Mouse (Mus musculus) neural tube, embryonic 11.5 days (tissue): ENCODE results near the gene Mks1. TPM values are rescaled to one million over a fixed set of nuclear protein-coding genes. Genes with fewer than 3 reads are reported as not detected.

ENCODE experiments used
- ATAC-seq: fragments of 200-750 bp; cut with Nextera tagmentation; 2 replicates; pipeline ENCODE4 v1.8.0; 2017; ENCODE audit warnings: moderate number of reproducible peaks, mild to moderate bottlenecking, moderate TSS enrichment, moderate library complexity; ENCODE audit not compliant: insufficient read depth, low FRiP score, low TSS enrichment
- DNase-seq: peaks from one replicate; pipeline ENCODE4 v3.0.0-alpha.2; 2015; ENCODE audit warnings: low spot score
- H3K27ac ChIP-seq: fragments of 300-500 bp; sonication (generic); 2 replicates; pipeline ENCODE4 v1.5.1; 2014; ENCODE audit warnings: low read depth, mild to moderate bottlenecking, low read length
- H3K27me3 ChIP-seq: fragments of 300-500 bp; sonication (generic); 2 replicates; pipeline ENCODE4 v1.6.1; 2014; ENCODE audit warnings: mild to moderate bottlenecking, low read length, mixed read lengths; ENCODE audit not compliant: control insufficient read depth, insufficient read depth
- H3K36me3 ChIP-seq: fragments of 300-500 bp; sonication (generic); 2 replicates; pipeline ENCODE4 v1.6.1; 2014; ENCODE audit warnings: mild to moderate bottlenecking, low read length, moderate library complexity, mixed read lengths; ENCODE audit not compliant: control insufficient read depth, insufficient read depth
- H3K4me1 ChIP-seq: fragments of 300-500 bp; sonication (generic); 2 replicates; pipeline ENCODE4 v1.6.1; 2014; ENCODE audit warnings: low read length, mixed read lengths; ENCODE audit not compliant: control insufficient read depth, insufficient read depth
- H3K4me2 ChIP-seq: fragments of 300-500 bp; sonication (generic); 2 replicates; pipeline ENCODE4 v1.6.1; 2014; ENCODE audit warnings: low read depth, mild to moderate bottlenecking, moderate library complexity
- H3K4me3 ChIP-seq: fragments of 300-500 bp; sonication (generic); 2 replicates; pipeline ENCODE4 v1.5.1; 2014; ENCODE audit warnings: low read depth, low read length
- H3K9ac ChIP-seq: fragments of 300-500 bp; sonication (generic); 2 replicates; pipeline ENCODE4 v1.6.1; 2014; ENCODE audit warnings: mild to moderate bottlenecking, low read length
- H3K9me3 ChIP-seq: fragments of 300-500 bp; sonication (generic); 2 replicates; pipeline ENCODE4 v1.6.1; 2016; ENCODE audit warnings: low read length; ENCODE audit not compliant: control insufficient read depth
- WGBS: fragments of 180-500 bp; shearing (Covaris S2); extraction: QIAGEN DNeasy Blood & Tissue Kit; methylation state at CpG from one replicate; pipeline ENCODE4 v1.1.7; 2014; 5-methylcytosine and 5-hydroxymethylcytosine counted together
- polyA plus RNA-seq: library from polyadenylated mRNA; unstranded; fragments of >200 nt; fragmentation: Nextera tagmentation; extraction: Ambion mirVana; gene quantifications from 2 replicates; pipeline ENCODE4 v1.2.1, GENCODE M21; 2014

The Mks1 gene
- 11.6 and 12.2 TPM in 2 replicates for polyA plus RNA-seq

DNA sequence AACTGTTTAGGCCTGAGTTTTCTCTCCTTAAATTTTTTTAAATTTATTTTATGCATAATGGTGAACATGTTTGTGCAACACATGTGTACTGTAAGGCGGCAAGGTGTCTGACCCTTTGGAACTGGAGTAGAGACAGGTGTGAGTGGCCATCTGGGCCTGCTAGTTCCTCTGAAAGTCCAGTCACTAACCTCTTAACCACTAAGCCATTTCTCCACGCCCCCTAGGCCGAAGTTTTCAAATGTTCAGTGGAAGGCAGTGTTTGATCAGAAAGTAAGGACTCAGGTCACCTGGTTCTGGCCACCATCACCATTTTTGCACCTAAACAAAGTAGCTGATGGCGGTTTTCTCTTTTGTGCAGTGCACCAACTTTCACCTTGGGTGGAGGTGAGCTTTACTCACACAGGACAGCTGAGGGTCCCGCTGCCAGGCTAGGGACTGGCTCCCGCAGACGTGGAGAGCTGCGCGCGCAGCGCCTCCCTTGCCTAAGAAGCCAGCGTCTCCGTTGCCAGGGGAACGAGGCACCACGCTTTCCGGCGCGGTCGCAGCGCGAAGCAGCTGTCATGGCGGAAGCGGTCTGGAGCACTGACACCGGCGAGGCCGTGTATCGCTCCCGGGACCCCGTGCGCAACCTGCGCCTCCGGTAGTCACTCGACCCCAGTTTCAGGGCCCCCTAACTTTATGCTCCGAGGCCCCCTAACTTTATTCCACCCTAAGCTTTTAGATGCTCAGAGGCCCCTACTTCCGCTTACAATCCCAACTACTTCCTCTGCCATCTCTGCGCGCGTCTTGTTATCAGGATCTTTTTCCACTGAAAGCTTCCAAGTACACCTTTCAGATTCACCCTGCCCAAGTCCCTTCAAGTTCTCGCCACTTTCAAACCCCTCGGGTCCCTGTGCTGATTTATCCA, at the start of gene Mks1:
Gene Mks1 (plus strand): TSS at position 526 of the 907 bp plus-strand sequence.
- peak within 1 kb of the TSS; percentile 58 for H3K4me3 ChIP-seq
- H3K9me3 ChIP-seq = no peaks in the 10 kb centered on the region
- ATAC-seq = peak; percentile 60
- H3K4me2 ChIP-seq = peak within 1 kb of the TSS; percentile 76
- peak within 1 kb of the TSS; percentile 69 for H3K9ac ChIP-seq
- 6% methylated on average over 40 of the region's 40 CpGs for WGBS
- peaks cover 4% of the 10 kb centered on the region for H3K4me1 ChIP-seq
- H3K27ac ChIP-seq = no peak within 1 kb of the TSS
- H3K36me3 ChIP-seq = no peaks in the 10 kb centered on the region
- no peaks in the 10 kb centered on the region for H3K27me3 ChIP-seq
- DNase-seq = peak; percentile 97

DNA sequence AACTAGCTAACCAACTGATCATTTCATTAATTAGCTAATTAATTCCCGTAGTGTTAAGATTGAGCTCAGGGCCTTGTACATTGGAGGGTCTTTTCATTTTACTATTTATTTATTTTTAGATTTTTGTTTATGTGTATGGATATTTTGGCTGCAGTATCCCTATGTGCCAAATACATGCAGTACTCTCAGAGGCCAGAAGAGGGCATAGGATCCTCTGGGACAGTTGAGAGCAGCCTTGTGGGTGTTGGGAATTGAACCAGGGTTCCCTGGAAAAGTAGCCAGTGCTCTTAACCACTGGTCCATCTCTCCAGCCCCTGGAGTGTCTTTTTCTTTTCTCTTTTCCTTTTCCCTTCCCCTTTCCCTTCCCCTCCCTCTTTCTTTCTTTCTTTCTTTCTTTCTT, 47.6 kb upstream of the Mks1 start:
- Histone ChIP-seq H3K4me1 (no peaks in the 10 kb centered on the region), H3K27ac (no peak overlapping the region), H3K36me3 (no peaks in the 10 kb centered on the region), H3K4me3 (no peak overlapping the region), H3K9ac (no peak overlapping the region), H3K9me3 (no peaks in the 10 kb centered on the region), H3K27me3 (no peaks in the 10 kb centered on the region), H3K4me2 (no peak overlapping the region)
- ATAC-seq (no peak), DNase-seq (no peak)
- WGBS = 68% methylated on average over 1 of the region's 1 CpGs

DNA sequence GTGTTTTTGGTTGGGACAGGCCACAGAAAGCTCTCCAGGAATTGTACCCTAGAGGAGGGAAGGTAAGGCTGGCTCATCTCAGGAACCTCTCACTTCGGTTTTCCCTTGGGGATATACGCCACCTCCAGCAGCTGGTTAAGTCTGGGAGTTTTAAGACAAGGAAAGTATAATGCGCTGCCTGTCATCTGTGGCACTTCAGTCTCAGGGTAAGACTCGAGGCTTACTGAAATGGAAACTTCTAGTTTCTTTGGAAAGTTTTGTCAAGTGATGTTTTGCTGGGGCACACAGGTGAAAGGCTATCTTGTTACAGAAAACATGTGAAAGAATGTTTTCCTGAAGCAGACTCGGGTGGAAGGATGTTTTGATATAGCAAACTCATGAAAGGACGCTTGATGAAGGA, 45.6 kb upstream of the Mks1 start:
- DNase-seq = no peak
- WGBS = 86% methylated on average over 6 of the region's 6 CpGs
- no peak overlapping the region for H3K4me2 ChIP-seq

DNA sequence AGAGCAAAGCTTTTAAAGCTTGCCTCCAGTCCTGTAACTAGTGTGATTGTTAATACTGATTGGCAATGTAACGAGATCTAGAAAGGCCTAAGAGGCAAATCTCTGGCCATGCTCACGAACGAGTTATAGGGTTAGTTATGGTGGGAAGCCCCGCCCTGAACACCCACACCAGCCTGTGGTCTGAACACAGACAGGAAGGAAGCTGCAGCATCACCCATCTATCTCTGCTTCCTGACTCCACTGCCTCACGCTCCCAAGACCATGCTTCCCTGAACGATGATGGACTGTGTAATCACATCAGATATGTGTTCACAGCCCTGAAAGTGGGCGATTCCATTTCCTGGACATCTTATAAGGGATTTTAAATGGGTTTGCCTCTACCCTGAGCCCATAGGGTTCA, 44.8 kb upstream of the Mks1 start:
- no peak for DNase-seq
- WGBS = 87% methylated on average over 7 of the region's 7 CpGs
- Histone ChIP-seq H3K4me3 (no peak overlapping the region), H3K9me3 (no peaks in the 10 kb centered on the region), H3K9ac (no peak overlapping the region), H3K4me2 (no peak overlapping the region), H3K27ac (no peak overlapping the region), H3K36me3 (no peaks in the 10 kb centered on the region), H3K4me1 (no peaks in the 10 kb centered on the region), H3K27me3 (no peaks in the 10 kb centered on the region)
- ATAC-seq = no peak

More for the DNA sequence above, 45.6 kb upstream of the Mks1 start:
- Histone ChIP-seq H3K9ac (no peak overlapping the region), H3K4me3 (no peak overlapping the region), H3K27me3 (no peaks in the 10 kb centered on the region), H3K36me3 (no peaks in the 10 kb centered on the region), H3K4me1 (no peaks in the 10 kb centered on the region), H3K27ac (no peak overlapping the region), H3K9me3 (no peaks in the 10 kb centered on the region)
- ATAC-seq = no peak

DNA sequence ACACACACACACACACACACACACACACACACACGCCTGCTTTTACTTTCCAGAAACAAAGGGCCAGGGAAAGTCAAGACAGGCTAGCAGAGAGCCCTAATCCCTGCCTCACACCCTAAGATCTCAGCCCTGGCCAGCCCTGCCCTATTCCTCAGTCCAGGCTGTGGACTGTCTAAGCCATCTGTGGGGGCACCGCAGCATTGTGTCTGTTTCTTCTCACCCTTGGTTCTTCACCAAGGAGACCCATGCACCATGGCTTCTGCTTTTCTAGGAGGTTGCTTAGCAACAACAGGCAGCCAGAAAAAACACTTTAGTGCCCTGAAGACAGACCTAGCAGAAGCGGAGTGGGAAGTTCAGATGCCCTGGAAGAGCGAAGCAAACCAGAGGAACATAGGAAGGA, 41.6 kb upstream of the Mks1 start:
- Histone ChIP-seq H3K36me3 (no peaks in the 10 kb centered on the region), H3K9ac (no peak overlapping the region), H3K27ac (no peak overlapping the region), H3K27me3 (no peaks in the 10 kb centered on the region), H3K9me3 (no peaks in the 10 kb centered on the region), H3K4me3 (no peak overlapping the region), H3K4me2 (no peak overlapping the region), H3K4me1 (no peaks in the 10 kb centered on the region)
- DNase-seq (no peak), ATAC-seq (no peak)
- 52% methylated on average over 3 of the region's 4 CpGs for WGBS

DNA sequence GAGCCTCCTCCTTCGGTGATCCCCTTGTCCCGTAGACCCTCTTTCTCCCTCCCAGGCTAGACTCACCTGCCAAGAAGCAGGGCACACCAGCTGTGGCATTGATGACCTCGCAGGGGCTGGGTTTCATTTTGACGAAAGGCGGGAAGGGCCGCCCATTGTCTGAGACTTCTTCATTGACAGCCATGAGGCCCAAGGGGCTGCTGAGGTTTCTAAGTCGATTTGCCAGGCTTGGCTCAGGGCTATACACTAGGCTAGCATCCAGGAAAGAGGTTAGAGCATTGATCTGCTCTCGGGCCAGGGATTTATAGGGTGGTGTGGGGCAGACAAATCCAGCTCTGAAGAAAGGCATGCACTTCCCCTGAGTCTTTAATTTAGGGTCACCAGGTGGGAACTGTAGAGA, 38.2 kb upstream of the Mks1 start:
- H3K27ac ChIP-seq = no peak overlapping the region

DNA sequence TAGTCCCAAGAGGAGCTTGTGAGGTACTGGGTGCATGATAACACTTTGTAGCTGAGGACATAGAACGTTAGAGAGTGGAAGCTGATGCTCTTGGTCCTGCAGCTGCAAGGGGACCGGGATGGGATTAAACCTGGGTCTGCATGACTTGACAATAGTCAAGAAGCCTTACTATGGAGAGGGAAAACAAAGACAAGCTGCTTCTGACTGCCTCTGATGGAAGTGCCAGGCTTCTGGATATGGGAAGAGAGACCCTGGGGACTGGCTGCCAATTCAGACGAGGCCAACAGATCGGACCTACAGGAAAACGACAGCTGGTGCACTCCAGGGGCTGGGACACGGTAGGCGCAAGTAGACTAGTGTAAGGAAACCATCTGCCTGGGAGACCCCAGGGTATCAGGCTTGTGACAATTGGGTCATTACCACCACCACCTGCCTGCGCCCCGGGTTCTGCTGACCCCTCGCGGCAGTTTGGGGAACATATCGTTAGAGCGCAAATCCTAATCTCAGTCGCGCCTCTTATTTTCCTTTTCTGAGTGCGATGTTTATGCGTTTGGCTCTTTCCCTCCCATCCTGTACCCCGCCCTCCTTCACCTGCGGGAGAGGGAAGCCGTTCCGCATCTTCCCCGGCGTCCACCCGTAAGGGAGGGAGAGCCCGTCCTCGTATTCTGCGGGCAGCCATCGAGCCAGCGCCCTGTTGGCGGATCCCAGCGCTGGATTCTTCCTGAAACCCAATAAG, 36.1 kb upstream of the Mks1 start:
- H3K27ac ChIP-seq = no peak overlapping the region
- DNase-seq = peak; percentile 75
- peak; percentile 72 for ATAC-seq

More for the DNA sequence above, 38.2 kb upstream of the Mks1 start:
- no peaks in the 10 kb centered on the region for H3K36me3 ChIP-seq
- WGBS = 74% methylated on average over 8 of the region's 8 CpGs
- H3K4me3 ChIP-seq = no peak overlapping the region
- DNase-seq (no peak), ATAC-seq (no peak)
- H3K4me2 ChIP-seq = no peak overlapping the region
- H3K4me1 ChIP-seq = no peaks in the 10 kb centered on the region
- no peaks in the 10 kb centered on the region for H3K9me3 ChIP-seq
- H3K9ac ChIP-seq = no peak overlapping the region
- no peaks in the 10 kb centered on the region for H3K27me3 ChIP-seq

DNA sequence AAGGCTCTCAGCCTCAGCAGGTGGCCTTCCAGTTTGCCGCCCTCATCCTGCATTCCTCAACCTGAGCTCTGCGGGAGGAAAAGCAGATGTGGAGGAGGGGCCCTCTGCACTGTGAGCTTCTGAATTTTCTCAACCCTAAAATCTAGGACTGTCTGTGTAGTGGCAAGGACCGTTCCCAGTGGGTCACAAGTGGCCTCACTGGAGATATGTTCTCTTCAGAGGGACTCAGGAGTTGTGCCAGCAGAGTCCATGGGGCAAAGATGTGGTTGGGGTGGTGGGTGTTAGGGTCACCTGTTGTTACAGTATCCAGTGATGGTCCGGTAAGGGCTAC, 35.6 kb upstream of the Mks1 start:
- WGBS = 30% methylated on average over 4 of the region's 4 CpGs
- H3K4me1 ChIP-seq = no peaks in the 10 kb centered on the region
- peak overlapping the region; percentile 29 for H3K4me3 ChIP-seq
- DNase-seq (no peak), ATAC-seq (no peak)
- H3K9me3 ChIP-seq = no peaks in the 10 kb centered on the region
- no peak overlapping the region for H3K27ac ChIP-seq
- H3K9ac ChIP-seq = peak overlapping the region; percentile 55
- H3K27me3 ChIP-seq = no peaks in the 10 kb centered on the region
- peak overlapping the region; percentile 54 for H3K4me2 ChIP-seq
- H3K36me3 ChIP-seq = no peaks in the 10 kb centered on the region

More for the DNA sequence above, 36.1 kb upstream of the Mks1 start:
- Histone ChIP-seq H3K27me3 (no peaks in the 10 kb centered on the region), H3K4me3 (peak overlapping the region; percentile 29), H3K9me3 (no peaks in the 10 kb centered on the region), H3K9ac (peak overlapping the region; percentile 55), H3K4me2 (peak overlapping the region; percentile 54), H3K4me1 (no peaks in the 10 kb centered on the region), H3K36me3 (no peaks in the 10 kb centered on the region)
- WGBS = 4% methylated on average over 31 of the region's 31 CpGs
